Mouse (Mus musculus) heart, adult 9 months (tissue): ENCODE measurements around the gene Igf2r.
"Not testable (repeated sequence)": the region's sequence is repeated elsewhere in the genome, so short reads cannot be mapped to it uniquely, and the experiment has no call there.

Experiments used
- DNase-seq, 2 experiments: peaks; one replicate each; pipeline ENCODE4 v3.0.0; 2022; ENCODE audit warnings: low spot score in 2 of 2

Gene Igf2r

GRCm38 (mm10) chr17:12674980-12675379 lies 94.5 kb downstream of the Igf2r start:
- DNase-seq, result not testable (repeated sequence)

DNA sequence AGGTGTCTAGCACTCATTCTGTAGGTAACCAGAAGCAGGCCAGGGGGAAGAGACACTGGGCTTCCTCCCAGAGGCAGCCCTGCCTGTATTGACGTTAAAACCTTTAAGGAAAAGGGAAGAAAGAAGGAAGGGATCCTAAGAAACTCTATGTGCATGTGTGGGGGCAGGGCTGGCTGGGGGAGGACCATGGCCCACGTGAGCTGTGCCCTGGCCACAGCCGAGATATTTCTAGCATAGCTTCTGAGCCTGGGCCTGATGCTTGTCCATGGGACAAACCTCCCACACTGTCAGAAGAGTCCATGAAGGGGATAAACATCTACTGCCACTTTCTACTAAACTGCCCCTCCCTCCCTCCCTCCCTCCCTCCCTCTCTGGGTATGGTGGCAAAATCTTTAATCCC lies 95.6 kb downstream of the Igf2r start:
- DNase-seq, result no peak

DNA sequence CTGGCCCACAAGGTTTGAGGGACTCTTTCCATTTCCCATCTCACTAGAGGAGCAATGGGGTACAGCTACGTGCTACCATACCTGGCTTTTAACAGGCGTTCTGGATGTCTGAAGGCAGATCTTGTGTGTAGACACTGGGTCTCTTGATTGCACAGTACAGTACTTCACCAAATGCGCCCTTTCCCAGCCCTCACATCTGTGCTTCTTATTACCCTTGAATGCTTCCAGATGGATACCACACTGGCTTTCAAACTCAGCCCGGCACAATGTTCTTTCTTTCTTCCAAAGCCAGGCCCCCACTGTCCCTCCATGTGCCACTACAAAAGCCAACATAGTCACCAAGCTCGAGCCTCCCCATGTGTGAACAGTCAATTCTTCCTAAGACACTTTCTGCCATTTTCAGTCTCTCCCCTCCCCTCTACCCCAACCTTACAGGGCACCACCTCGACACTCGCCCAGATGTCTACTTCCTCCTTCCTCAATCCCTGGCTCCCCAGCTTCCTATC lies 97.1 kb downstream of the Igf2r start:
- DNase-seq, result no peak

- no peak for DNase-seq
These were observed 98.3 kb downstream of the Igf2r start for GRCm38 (mm10) chr17:12671029-12671605.

DNA sequence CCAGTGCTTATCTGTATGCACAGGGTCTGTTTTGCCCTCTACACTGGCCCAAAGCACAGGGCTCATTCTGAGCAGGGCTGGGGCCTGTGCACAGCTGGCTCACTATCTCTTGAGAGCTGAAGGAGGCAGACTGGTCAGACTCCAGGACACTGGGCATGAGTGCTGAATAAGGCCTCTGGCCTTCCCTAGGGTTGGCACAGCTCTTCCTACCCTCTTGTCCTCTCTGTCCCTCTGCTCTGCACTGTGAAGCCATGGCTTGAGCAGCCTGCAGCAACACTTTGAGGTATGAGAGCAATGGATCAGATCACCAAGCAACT lies 100.1 kb downstream of the Igf2r start:
- peak in 1 of 2 experiments; percentile 18 for DNase-seq

DNA sequence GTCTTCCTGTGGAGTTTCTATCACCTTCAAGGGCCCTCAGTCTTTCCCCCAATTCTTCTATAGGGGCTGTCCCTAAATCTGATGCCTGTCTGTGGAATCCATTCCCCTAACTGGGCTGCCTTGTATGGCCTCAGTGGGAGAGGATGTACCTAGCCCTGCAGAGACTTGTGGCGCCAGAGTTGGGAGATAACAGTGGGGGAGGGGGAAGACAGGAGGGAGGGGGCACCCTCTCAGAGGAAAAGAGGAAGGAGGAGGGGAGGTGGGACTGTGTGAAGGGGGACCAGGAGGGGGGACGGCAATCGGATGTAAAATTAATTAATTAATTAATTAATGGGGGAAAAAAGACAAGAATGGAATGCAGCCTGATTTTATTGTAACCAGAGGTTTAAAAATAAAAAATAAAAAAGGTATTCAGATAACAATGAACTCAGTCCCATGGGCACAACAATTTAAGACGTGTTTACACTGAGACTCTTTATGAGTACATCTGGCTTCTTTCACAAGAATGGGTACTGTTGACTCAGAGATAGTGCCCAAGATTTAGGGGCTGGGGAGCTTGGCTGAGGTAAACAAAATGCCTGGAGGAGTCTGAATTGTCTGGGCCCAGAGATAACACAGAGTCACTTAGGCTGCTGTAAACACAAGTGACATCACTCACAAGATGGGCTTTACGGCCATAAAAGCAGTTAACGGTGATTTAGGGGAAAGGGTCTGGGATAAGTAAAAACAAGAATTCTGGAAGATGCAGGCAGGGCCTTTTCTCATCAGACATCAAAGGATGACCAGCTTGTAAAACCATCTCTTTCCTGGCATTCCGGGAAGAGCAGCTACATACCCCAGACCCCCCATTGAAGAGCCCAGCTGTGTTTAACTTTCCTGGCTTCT lies 100.7 kb downstream of the Igf2r start:
- DNase-seq, result no peak

DNA sequence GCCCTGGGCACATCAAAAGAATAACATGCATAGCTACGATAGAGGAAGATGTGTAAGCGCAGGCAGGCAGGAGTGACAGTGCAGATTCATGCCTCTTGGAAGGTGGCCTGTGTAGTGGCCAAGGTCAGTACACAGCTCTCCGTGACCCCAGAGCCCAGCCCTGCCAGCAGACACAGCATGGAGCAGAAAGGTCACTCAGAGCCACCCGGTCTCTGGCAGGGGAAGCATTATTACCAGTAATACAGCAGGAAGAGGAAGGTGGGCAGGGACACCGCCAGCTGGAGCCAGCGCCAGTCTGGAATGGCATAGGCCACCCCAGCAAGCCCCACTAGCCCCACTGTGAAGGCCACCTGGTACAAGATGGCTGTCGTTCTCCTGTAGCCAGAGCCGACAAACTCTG lies 105.3 kb downstream of the Igf2r start:
- DNase-seq, result peak in 1 of 2 experiments; percentile 21

DNA sequence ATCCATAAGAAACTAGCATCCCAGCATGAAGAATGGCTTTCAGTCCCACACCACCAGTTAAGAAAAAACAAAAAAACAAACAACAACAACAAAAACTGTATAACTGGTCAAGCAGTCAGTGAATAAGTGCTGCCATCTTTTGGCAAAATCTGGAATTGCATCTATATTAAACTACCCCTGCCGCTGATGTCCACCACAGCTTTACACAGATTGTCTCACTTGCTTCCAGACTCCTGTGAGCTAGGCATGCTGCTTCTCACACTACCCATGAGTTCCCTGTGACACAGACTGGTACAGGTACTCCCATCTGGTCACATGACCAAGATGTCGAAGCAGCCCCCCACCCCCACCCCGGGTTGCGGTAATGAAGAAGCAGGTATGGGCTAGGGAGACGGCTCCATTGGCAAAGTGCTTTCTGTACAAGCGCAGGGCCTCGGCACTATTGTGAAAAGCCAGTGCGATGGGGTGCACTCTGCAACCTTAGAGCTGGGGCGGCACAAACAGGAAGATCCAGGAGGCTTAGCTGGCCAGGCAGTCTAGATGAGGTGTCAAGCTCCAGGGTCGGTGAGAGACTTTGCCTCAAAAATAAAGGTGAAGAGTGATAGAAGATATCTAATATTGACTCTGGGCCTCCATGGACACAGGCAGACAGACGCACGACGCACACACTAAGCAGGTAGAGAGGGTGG lies 108.7 kb downstream of the Igf2r start:
- DNase-seq, result peak; percentile 26 to 49

- no peak for DNase-seq
These were observed 110.2 kb downstream of the Igf2r start for GRCm38 (mm10) chr17:12659233-12659632.

GRCm38 (mm10) chr17:12658784-12659183 lies 110.7 kb downstream of the Igf2r start:
- no peak for DNase-seq

DNA sequence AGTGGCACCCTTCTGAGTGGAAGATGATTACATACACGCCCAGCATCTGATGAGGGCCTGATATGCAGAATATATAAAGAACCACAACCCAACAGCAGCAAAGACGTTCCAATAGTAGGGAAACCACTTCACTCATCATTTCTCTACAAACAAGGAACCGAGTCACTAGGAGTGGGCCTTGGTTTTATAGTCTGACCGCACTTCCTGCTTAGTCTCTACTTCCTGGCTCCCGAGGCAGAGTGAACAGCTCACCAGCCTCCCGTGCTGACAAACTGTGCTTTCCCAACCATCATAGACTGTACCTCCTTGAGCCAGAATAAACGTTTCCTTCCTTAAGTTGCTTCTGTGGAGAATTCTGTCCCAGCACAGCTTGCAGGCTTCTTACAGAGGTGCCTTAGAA lies 113.6 kb downstream of the Igf2r start:
- DNase-seq, result no peak

- no peak for DNase-seq
These were observed 115.4 kb downstream of the Igf2r start for GRCm38 (mm10) chr17:12654061-12654460.

- DNase-seq, result peak; percentile 17 to 21
These were observed 116.9 kb downstream of the Igf2r start for GRCm38 (mm10) chr17:12652604-12653003.

GRCm38 (mm10) chr17:12645461-12645860 lies 124.0 kb downstream of the Igf2r start:
- no peak for DNase-seq

DNA sequence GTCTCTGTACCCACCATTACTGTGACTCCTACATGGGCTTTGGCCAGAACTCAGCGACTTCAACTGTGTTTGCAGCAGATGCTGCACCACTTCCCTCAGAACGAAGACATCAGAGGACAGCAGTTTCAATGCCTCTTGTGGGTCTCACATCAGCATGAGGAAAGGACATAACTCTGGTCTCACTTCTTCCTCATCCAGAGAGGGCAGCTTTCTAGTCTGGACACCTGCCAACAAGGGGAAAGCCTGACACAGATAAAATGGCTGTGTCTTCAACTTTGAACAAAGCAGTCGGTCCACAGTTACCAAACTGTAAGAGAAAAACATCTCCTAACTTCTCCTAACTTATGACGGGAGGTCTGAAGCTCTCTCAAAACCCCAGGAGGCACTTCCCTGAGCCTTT lies 128.4 kb downstream of the Igf2r start:
- DNase-seq, result no peak

GRCm38 (mm10) chr17:12639585-12639984 lies 129.9 kb downstream of the Igf2r start:
- DNase-seq, result no peak

DNA sequence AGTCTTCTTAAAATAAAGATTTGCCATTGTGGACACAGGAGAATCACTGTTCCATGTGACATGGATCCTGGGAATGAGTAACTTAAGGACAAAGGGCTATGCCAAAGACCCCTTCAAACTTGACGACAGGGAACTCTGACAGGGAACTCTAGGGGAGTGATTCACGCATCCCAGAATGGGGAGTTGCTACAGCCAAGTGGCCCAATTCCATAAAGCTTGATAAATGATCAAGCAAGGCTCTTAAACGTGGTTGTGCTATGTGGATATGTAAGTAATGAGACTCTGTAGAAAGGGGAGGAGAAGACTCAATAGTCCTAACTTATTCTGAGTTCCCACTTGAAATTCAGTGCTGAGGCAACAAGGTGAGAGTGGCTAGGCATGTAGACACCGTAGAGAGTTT lies 134.7 kb downstream of the Igf2r start:
- no peak for DNase-seq
